Mouse (Mus musculus): ENCODE measurements around the gene Pccb.

- TF ChIP-seq POLR2A (IDR thresholded peaks at IDR 0.05; ENCODE audit: low read depth, low read length) (no peak), CTCF (IDR thresholded peaks at IDR 0.05; ENCODE audit: extremely low read depth, insufficient read depth, insufficient read length, insufficient replicate concordance) (no peak)
Measured at GRCm38 (mm10) chr9:101069781-101070180, 35.1 kb upstream of the Pccb start.
